Mouse (Mus musculus) embryonic fibroblast, embryonic 13.5 days (primary cell): Measurements from ENCODE around the gene Cd93.

Experiments used
- CTCF ChIP-seq: IDR thresholded peaks from 2 replicates; pipeline ENCODE4 v1.5.1; 2011; ENCODE audit warnings: mild to moderate bottlenecking, control low read depth, low read length, moderate library complexity, borderline replicate concordance; ENCODE audit not compliant: insufficient read depth
- POLR2A ChIP-seq: IDR thresholded peaks from 2 replicates; pipeline ENCODE4 v1.6.1; 2011; ENCODE audit warnings: low read depth, mild to moderate bottlenecking, control low read depth, low read length, moderate library complexity

- TF ChIP-seq POLR2A, result no peak
- no peak for TF ChIP-seq CTCF
Measured at GRCm38 (mm10) chr2:148429001-148429505, 14.3 kb downstream of the Cd93 start.
